Comparison of ENCODE assay signal across 9 mouse cellular contexts in the genomic region with DNA sequence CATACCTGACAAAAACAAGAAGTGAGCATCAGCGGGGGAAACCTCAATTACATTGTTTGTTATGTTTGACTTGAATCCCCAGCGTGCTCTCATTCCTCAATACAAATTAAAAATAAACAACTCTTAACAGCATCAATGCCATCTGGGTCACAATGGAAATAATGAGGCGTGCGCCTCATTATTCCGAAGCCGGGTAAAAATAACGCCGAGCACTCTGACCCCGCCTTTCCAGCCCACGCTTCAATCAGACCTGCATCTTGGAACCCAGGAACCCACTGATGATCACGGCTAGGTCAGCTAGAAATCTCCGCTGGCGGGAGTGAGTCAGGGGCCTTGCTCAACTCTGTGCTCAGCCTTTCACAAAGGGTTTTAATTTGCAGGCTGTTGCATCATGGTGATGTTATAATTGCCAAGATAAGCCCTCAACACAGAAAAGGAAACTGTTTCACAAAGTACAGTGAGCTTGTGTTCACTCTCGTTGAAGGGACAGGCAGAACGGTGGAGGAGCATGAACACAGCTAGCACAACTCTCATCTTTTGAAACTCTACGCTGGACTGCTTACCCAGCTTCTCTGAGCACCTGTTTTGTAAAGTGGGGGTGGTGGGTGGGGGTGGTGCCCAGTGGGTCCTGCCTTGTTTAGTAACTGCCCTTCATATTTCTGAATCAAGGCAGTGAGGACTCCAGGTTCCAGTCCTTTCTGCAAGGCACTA. TPM values are rescaled to one million over a fixed set of nuclear protein-coding genes. Genes with fewer than 3 reads are reported as not detected.
DNase-seq lines count a peak whose midpoint lies in the region; ATAC-seq and TF ChIP-seq lines count a peak whose summit lies in the region.
"Had no signal": no experiment of that assay in that cellular context is flagged by ENCODE, and none has a peak within 500 bp of the region (broad histone marks: within the 10 kb centered on the region; RNA-seq: fewer than 3 reads in every experiment).

No protein-coding gene starts in this region.

- no peaks in the 10 kb centered on the region for H3K36me3 ChIP-seq in kidney, embryonic 15.5 days
- H3K36me3 ChIP-seq in heart, embryonic 10.5 days: no peaks in the 10 kb centered on the region

- peak overlapping the region; percentile 18 for H3K4me2 ChIP-seq in kidney, embryonic 15.5 days

- H3K27me3 ChIP-seq in kidney, embryonic 15.5 days: peaks cover under 1% of the 10 kb centered on the region; the same call in 1 of the 2 replicates
- H3K27me3 ChIP-seq in heart, embryonic 10.5 days (ENCODE audit: insufficient read depth, poor library complexity, severe bottlenecking): no peaks in the 10 kb centered on the region
- H3K27me3 ChIP-seq: Patski had no signal

- H3K4me1 ChIP-seq in kidney, embryonic 15.5 days: peaks cover 47% of the 10 kb centered on the region
- H3K4me1 ChIP-seq in bone marrow macrophage, adult 2 months (ENCODE audit: control insufficient read depth, insufficient read depth, low read length): peaks cover 24% of the 10 kb centered on the region
- H3K4me1 ChIP-seq in heart, embryonic 10.5 days: peaks cover 55% of the 10 kb centered on the region

- no peak for DNase-seq in kidney, adult 9 months
- DNase-seq in heart, embryonic 10.5 days (ENCODE audit: low spot score): peak; percentile 81
- DNase-seq in kidney, postnatal 4 days: peak; percentile 23 to 54
- DNase-seq in cerebellum, adult 9-11 months: no peak

- TF ChIP-seq POLR2A in bone marrow macrophage, adult 2 months (IDR thresholded peaks at IDR 0.05; ENCODE audit: borderline replicate concordance, low read depth, low read length): no peak

- H3K4me3 ChIP-seq in kidney, embryonic 15.5 days (replicated peaks): no peak overlapping the region
- peak overlapping the region; percentile 18; the same call in 1 of the 2 replicates for H3K4me3 ChIP-seq in bone marrow macrophage, adult 2 months (ENCODE audit: insufficient read depth, low read length)
- H3K4me3 ChIP-seq in heart, embryonic 10.5 days: peak overlapping the region; percentile 38

- TF ChIP-seq CTCF in bone marrow macrophage, adult 2 months (IDR thresholded peaks at IDR 0.05; ENCODE audit: low read depth, low read length): no peak

- H3K9ac ChIP-seq in kidney, embryonic 15.5 days: 0 out of 2 replicates have a peak overlapping the region, but pooled peaks have one; percentile 22

- 32% methylated on average over 16 of the region's 16 CpGs for WGBS in kidney, embryonic 15.5 days
- WGBS in heart, embryonic 10.5 days: 27% methylated on average over 16 of the region's 16 CpGs

- no peak for ATAC-seq in kidney, embryonic 15.5 days (replicated peaks; ENCODE audit: low FRiP score)
- ATAC-seq in monocyte, adult 5-6 weeks (replicated peaks; ENCODE audit: insufficient number of reproducible peaks, low FRiP score, low TSS enrichment, poor library complexity, severe bottlenecking): peak; percentile 47
- ATAC-seq in frontal cortex, adult (ENCODE audit: low TSS enrichment): no peak
- ATAC-seq: Patski had no signal

- no peaks in the 10 kb centered on the region for H3K9me3 ChIP-seq in kidney, embryonic 15.5 days (replicated peaks)
- no peaks in the 10 kb centered on the region for H3K9me3 ChIP-seq in heart, embryonic 10.5 days

- H3K27ac ChIP-seq in kidney, embryonic 15.5 days: peak overlapping the region; percentile 42; the same call in 1 of the 2 replicates
- H3K27ac ChIP-seq in bone marrow macrophage, adult 2 months (ENCODE audit: insufficient read depth, low read depth, low read length): no peak overlapping the region
- H3K27ac ChIP-seq in heart, embryonic 10.5 days: peak overlapping the region; percentile 56

RNA-seq across cellular contexts. Expression of a gene that starts 4.2 kb away (rescaled TPM):
- 20.4 and 22.5 TPM in 2 replicates for polyA plus RNA-seq in kidney, embryonic 15.5 days (2015; fragmentation: Nextera tagmentation; extraction: Ambion mirVana)
- polyA plus RNA-seq in bone marrow macrophage, adult 2 months (2012; ENCODE audit: insufficient read depth, insufficient read length, missing spikeins): 11.7 and 13.1 TPM in 2 replicates
- 32.7 and 43.1 TPM in 2 replicates for polyA plus RNA-seq in heart, embryonic 10.5 days (2016; fragmentation: Nextera tagmentation; extraction: Ambion mirVana)
- 97.8 to 144 TPM (median 137 TPM) in 3 replicates for total RNA-seq in monocyte, adult 5-6 weeks (2017)

RNA-seq across cellular contexts. Expression of a gene that starts 47.2 kb away (rescaled TPM):
- polyA plus RNA-seq in kidney, embryonic 15.5 days (2015; fragmentation: Nextera tagmentation; extraction: Ambion mirVana): 56.4 and 57.0 TPM in 2 replicates
- 39.3 and 41.6 TPM in 2 replicates for polyA plus RNA-seq in bone marrow macrophage, adult 2 months (2012; ENCODE audit: insufficient read depth, insufficient read length, missing spikeins)
- 44.9 and 53.3 TPM in 2 replicates for polyA plus RNA-seq in heart, embryonic 10.5 days (2016; fragmentation: Nextera tagmentation; extraction: Ambion mirVana)
- total RNA-seq in monocyte, adult 5-6 weeks (2017): 67.6 to 97.6 TPM (median 69.5 TPM) in 3 replicates

Comparison
In these comparisons a context has a peak if more than half of its experiments do, and no peak if none do; other contexts are left out.
1. DNase-seq: peak in heart, embryonic 10.5 days (single experiment) and kidney, postnatal 4 days (2 of 2); none in kidney, adult 9 months (single experiment) and cerebellum, adult 9-11 months (single experiment).